Mouse (Mus musculus) myocyte (in vitro differentiated cells): ENCODE results near the gene Six2. TPM values are rescaled to one million over a fixed set of nuclear protein-coding genes. Genes with fewer than 3 reads are reported as not detected.

Experiments
- H3K27me3 ChIP-seq: one replicate; pipeline ENCODE4 v1.6.1; 2011; ENCODE audit not compliant: control insufficient read depth, insufficient read depth, insufficient read length
- H3K36me3 ChIP-seq: one replicate; pipeline ENCODE4 v1.6.1; 2011; ENCODE audit not compliant: control insufficient read depth, insufficient read depth
- H3K4me2 ChIP-seq: one replicate; pipeline ENCODE4 v1.6.1; 2011; ENCODE audit warnings: low read depth, control low read depth
- H3K4me3 ChIP-seq: one replicate; pipeline ENCODE4 v1.5.1; 2011; ENCODE audit warnings: mild to moderate bottlenecking, control low read depth, moderate library complexity
- H3K79me2 ChIP-seq: one replicate; pipeline ENCODE4 v1.6.1; 2011; ENCODE audit not compliant: control insufficient read depth, insufficient read depth
- H3ac ChIP-seq: one replicate; pipeline ENCODE4 v1.6.1; 2011; ENCODE audit not compliant: control insufficient read depth, insufficient read length
- CEBPB ChIP-seq: IDR thresholded peaks from 2 replicates; pipeline ENCODE4 v1.6.1; 2011; ENCODE audit warnings: mild to moderate bottlenecking, moderate library complexity; ENCODE audit not compliant: poor library complexity, insufficient read depth, severe bottlenecking
- E2F4 ChIP-seq: IDR thresholded peaks from one replicate; pipeline ENCODE4 v1.6.1; 2011; ENCODE audit warnings: mild to moderate bottlenecking, control low read depth, moderate library complexity; ENCODE audit not compliant: insufficient read depth
- MAX ChIP-seq: IDR thresholded peaks from one replicate; pipeline ENCODE4 v1.6.1; 2011; ENCODE audit warnings: low read depth, mild to moderate bottlenecking, control low read depth
- MYOD1 ChIP-seq, 3 experiments: IDR thresholded peaks; one replicate each; pipeline ENCODE4 v1.6.1; 2011; ENCODE audit warnings: control low read depth in 2 of 3, low read depth in 2 of 3, mild to moderate bottlenecking in 2 of 3, moderate library complexity in 1 of 3; ENCODE audit not compliant: insufficient read length in 2 of 3, control insufficient read depth in 1 of 3
- MYOG ChIP-seq, 3 experiments: IDR thresholded peaks; one replicate each; pipeline ENCODE4 v1.6.1; 2011; ENCODE audit warnings: control low read depth in 2 of 3, low read depth in 2 of 3, mild to moderate bottlenecking in 2 of 3; ENCODE audit not compliant: insufficient read length in 2 of 3, control insufficient read depth in 1 of 3, insufficient read depth in 1 of 3
- POLR2A ChIP-seq: IDR thresholded peaks from one replicate; pipeline ENCODE4 v1.6.1; 2011; ENCODE audit warnings: low read depth, mild to moderate bottlenecking, control low read depth, moderate library complexity; ENCODE audit not compliant: insufficient read length
- POLR2AphosphoS2 ChIP-seq: IDR thresholded peaks from one replicate; pipeline ENCODE4 v1.6.1; 2011; ENCODE audit warnings: low read depth, control low read depth; ENCODE audit not compliant: insufficient read length
- REST ChIP-seq: IDR thresholded peaks from one replicate; pipeline ENCODE4 v1.6.1; 2011; ENCODE audit warnings: mild to moderate bottlenecking, control low read depth, moderate library complexity; ENCODE audit not compliant: insufficient read depth, insufficient read length
- SRF ChIP-seq: IDR thresholded peaks from one replicate; pipeline ENCODE4 v1.6.1; 2011; ENCODE audit warnings: low read depth; ENCODE audit not compliant: control insufficient read depth, insufficient read length
- TCF12 ChIP-seq: IDR thresholded peaks from one replicate; pipeline ENCODE4 v1.6.1; 2011; ENCODE audit warnings: mild to moderate bottlenecking, control low read depth; ENCODE audit not compliant: poor library complexity, insufficient read depth, severe bottlenecking
- TCF3 ChIP-seq: IDR thresholded peaks from one replicate; pipeline ENCODE4 v1.6.1; 2011; ENCODE audit warnings: low read depth, control low read depth; ENCODE audit not compliant: insufficient read length
- USF1 ChIP-seq: IDR thresholded peaks from one replicate; pipeline ENCODE4 v1.6.1; 2011; ENCODE audit warnings: low read depth, mild to moderate bottlenecking, control low read depth, moderate library complexity
- polyA plus RNA-seq: library from polyadenylated mRNA; unstranded; fragments of >200 nt; fragmentation: generic; extraction: Trizol; gene quantifications from one replicate; pipeline ENCODE4 v1.2.1, GENCODE M21; 2012; ENCODE audit warnings: missing spikeins

Six2 gene
- polyA plus RNA-seq, 1 experiment: not detected

- no peaks in the 10 kb centered on the region for H3K36me3 ChIP-seq
- H3K27me3 ChIP-seq: no peaks in the 10 kb centered on the region
- no peak overlapping the region for H3K4me3 ChIP-seq
Measured at GRCm38 (mm10) chr17:85728071-85728718, 40.1 kb upstream of the Six2 start.

GRCm38 (mm10) chr17:85725988-85726387, 37.9 kb upstream of the Six2 start:
- H3K79me2 ChIP-seq: no peaks in the 10 kb centered on the region
- TF ChIP-seq POLR2AphosphoS2 (no peak), MAX (no peak), SRF (no peak), TCF12 (no peak), MYOD1 (IDR thresholded peaks at IDR 0.05; ENCODE audit: control insufficient read depth in 1 of 3, insufficient read length in 2 of 3, low read depth in 2 of 3) (no peak), E2F4 (no peak), TCF3 (no peak), REST (no peak), POLR2A (no peak), MYOG (IDR thresholded peaks at IDR 0.05; ENCODE audit: control insufficient read depth in 1 of 3, insufficient read depth in 1 of 3, insufficient read length in 2 of 3, low read depth in 2 of 3) (no peak), USF1 (no peak)
- no peak overlapping the region for H3K4me2 ChIP-seq
- no peaks in the 10 kb centered on the region for H3K36me3 ChIP-seq
- no peak overlapping the region for H3ac ChIP-seq
- no peak overlapping the region for H3K4me3 ChIP-seq
- no peaks in the 10 kb centered on the region for H3K27me3 ChIP-seq

More at GRCm38 (mm10) chr17:85728071-85728718, 40.1 kb upstream of the Six2 start:
- no peak overlapping the region for H3K4me2 ChIP-seq
- H3K79me2 ChIP-seq: no peaks in the 10 kb centered on the region
- no peak overlapping the region for H3ac ChIP-seq
- TF ChIP-seq TCF12: no peak
- no peak for TF ChIP-seq POLR2A
- no peak for TF ChIP-seq POLR2AphosphoS2
- no peak for TF ChIP-seq SRF
- TF ChIP-seq MYOG (IDR thresholded peaks at IDR 0.05; ENCODE audit: control insufficient read depth in 1 of 3, insufficient read depth in 1 of 3, insufficient read length in 2 of 3, low read depth in 2 of 3): no peak
- no peak for TF ChIP-seq USF1

GRCm38 (mm10) chr17:85723166-85723565, 35.1 kb upstream of the Six2 start:
- H3K36me3 ChIP-seq: no peaks in the 10 kb centered on the region
- H3K79me2 ChIP-seq: no peaks in the 10 kb centered on the region
- no peak overlapping the region for H3ac ChIP-seq
- H3K27me3 ChIP-seq: no peaks in the 10 kb centered on the region
- H3K4me3 ChIP-seq: no peak overlapping the region
- no peak for TF ChIP-seq E2F4
- TF ChIP-seq SRF: no peak
- TF ChIP-seq CEBPB: no peak
- TF ChIP-seq TCF12: no peak
- no peak for TF ChIP-seq POLR2A
- no peak for TF ChIP-seq REST
- TF ChIP-seq POLR2AphosphoS2: no peak
- TF ChIP-seq TCF3: no peak
- TF ChIP-seq MAX: no peak
- TF ChIP-seq MYOD1 (IDR thresholded peaks at IDR 0.05; ENCODE audit: control insufficient read depth in 1 of 3, insufficient read length in 2 of 3, low read depth in 2 of 3): no peak
- TF ChIP-seq MYOG (IDR thresholded peaks at IDR 0.05; ENCODE audit: control insufficient read depth in 1 of 3, insufficient read depth in 1 of 3, insufficient read length in 2 of 3, low read depth in 2 of 3): no peak
- no peak for TF ChIP-seq USF1
- no peak overlapping the region for H3K4me2 ChIP-seq

GRCm38 (mm10) chr17:85717266-85717665, 29.2 kb upstream of the Six2 start:
- Histone ChIP-seq H3K27me3 (no peaks in the 10 kb centered on the region), H3K79me2 (no peaks in the 10 kb centered on the region), H3K4me2 (no peak overlapping the region), H3ac (no peak overlapping the region), H3K4me3 (no peak overlapping the region), H3K36me3 (no peaks in the 10 kb centered on the region)
- TF ChIP-seq MAX (no peak), MYOG (IDR thresholded peaks at IDR 0.05; ENCODE audit: control insufficient read depth in 1 of 3, insufficient read depth in 1 of 3, insufficient read length in 2 of 3, low read depth in 2 of 3) (no peak), TCF3 (no peak), SRF (no peak), CEBPB (no peak), POLR2A (no peak), REST (no peak), USF1 (no peak), POLR2AphosphoS2 (no peak), E2F4 (no peak), MYOD1 (IDR thresholded peaks at IDR 0.05; ENCODE audit: control insufficient read depth in 1 of 3, insufficient read length in 2 of 3, low read depth in 2 of 3) (no peak), TCF12 (no peak)

- H3K36me3 ChIP-seq: no peaks in the 10 kb centered on the region
- H3ac ChIP-seq: no peak overlapping the region
- H3K27me3 ChIP-seq: no peaks in the 10 kb centered on the region
- H3K79me2 ChIP-seq: no peaks in the 10 kb centered on the region
- no peak overlapping the region for H3K4me3 ChIP-seq
- H3K4me2 ChIP-seq: no peak overlapping the region
- TF ChIP-seq CEBPB: no peak
- TF ChIP-seq USF1: no peak
- TF ChIP-seq SRF: no peak
- TF ChIP-seq REST: no peak
- TF ChIP-seq MYOD1 (IDR thresholded peaks at IDR 0.05; ENCODE audit: control insufficient read depth in 1 of 3, insufficient read length in 2 of 3, low read depth in 2 of 3): no peak
- no peak for TF ChIP-seq POLR2A
- TF ChIP-seq E2F4: no peak
- TF ChIP-seq MYOG (IDR thresholded peaks at IDR 0.05; ENCODE audit: control insufficient read depth in 1 of 3, insufficient read depth in 1 of 3, insufficient read length in 2 of 3, low read depth in 2 of 3): no peak
- TF ChIP-seq TCF12: no peak
- TF ChIP-seq MAX: no peak
- no peak for TF ChIP-seq TCF3
- no peak for TF ChIP-seq POLR2AphosphoS2
Measured at GRCm38 (mm10) chr17:85715784-85716183, 27.7 kb upstream of the Six2 start.
